Mouse (Mus musculus) left cerebral cortex, adult 2 months (tissue): ENCODE measurements around the gene Cdk18. TPM values are rescaled to one million over a fixed set of nuclear protein-coding genes. Genes with fewer than 3 reads are reported as not detected.

ENCODE experiments used
- DNase-seq, 2 experiments: peaks; one replicate each; pipeline ENCODE4 v3.0.0; 2021 to 2022; ENCODE audit warnings: low spot score in 2 of 2, mixed read lengths in 1 of 2; ENCODE audit errors: extremely low spot score in 1 of 2
- H3K27ac ChIP-seq: fragments of 200-600 bp; 2 replicates; pipeline ENCODE4 v1.8.1; 2022
- H3K4me3 ChIP-seq: fragments of 200-600 bp; 2 replicates; pipeline ENCODE4 v1.8.1; 2022
- CTCF ChIP-seq: fragments of 200-600 bp; IDR thresholded peaks from 2 replicates; pipeline ENCODE4 v1.8.1; 2022; ENCODE audit warnings: antibody characterized with exemption, mild to moderate bottlenecking, moderate library complexity
- intact Hi-C: fragments of 180-260 bp; cut with DNase I; formaldehyde crosslinking; loops from one replicate; pipeline ENCODE4 v1.15.1; 2025
- total RNA-seq, 2 experiments: library from RNA; stranded (reverse); gene quantifications; 2 replicates each; pipeline ENCODE4 v1.2.3; 2021

Cdk18 gene
- total RNA-seq, 2 experiments from 2014 or later = 27.9 to 33.2 TPM

DNA sequence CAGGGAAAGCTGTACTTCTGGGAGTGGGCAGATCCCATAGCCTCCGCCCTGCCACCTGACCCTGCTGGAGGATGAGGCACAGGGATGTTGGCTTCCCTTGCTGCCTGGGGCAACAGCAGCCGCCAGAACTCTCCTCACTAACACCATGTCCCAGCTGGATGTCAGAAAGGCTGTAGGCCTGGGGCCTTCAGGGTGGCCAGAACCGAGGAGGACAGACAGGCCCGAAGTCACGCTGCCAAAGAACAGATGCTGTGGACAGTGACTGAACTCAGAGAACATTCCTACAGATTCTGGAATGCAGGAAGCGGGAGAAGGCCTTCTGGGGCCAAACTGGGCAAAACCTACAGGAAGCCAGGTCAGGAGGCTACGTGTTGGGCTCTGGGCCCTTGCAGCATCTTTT is 11.2 kb downstream of the Cdk18 start:
- intact Hi-C loops = no loop called here
- H3K27ac ChIP-seq = no peak overlapping the region
- H3K4me3 ChIP-seq = no peak overlapping the region
- no peak for DNase-seq
- TF ChIP-seq CTCF = no peak

- Histone ChIP-seq H3K4me3 (no peak overlapping the region), H3K27ac (peak overlapping the region; percentile 54)
- no peak for TF ChIP-seq CTCF
- no peak for DNase-seq
- intact Hi-C loops = no loop called here
These were observed 13.6 kb downstream of the Cdk18 start for GRCm38 (mm10) chr1:132125803-132126405.

- no peak for TF ChIP-seq CTCF
- intact Hi-C loops = no loop called here
- no peak for DNase-seq
- Histone ChIP-seq H3K4me3 (no peak overlapping the region), H3K27ac (peak overlapping the region; percentile 54)
These were observed 14.2 kb downstream of the Cdk18 start for GRCm38 (mm10) chr1:132125249-132125648.

DNA sequence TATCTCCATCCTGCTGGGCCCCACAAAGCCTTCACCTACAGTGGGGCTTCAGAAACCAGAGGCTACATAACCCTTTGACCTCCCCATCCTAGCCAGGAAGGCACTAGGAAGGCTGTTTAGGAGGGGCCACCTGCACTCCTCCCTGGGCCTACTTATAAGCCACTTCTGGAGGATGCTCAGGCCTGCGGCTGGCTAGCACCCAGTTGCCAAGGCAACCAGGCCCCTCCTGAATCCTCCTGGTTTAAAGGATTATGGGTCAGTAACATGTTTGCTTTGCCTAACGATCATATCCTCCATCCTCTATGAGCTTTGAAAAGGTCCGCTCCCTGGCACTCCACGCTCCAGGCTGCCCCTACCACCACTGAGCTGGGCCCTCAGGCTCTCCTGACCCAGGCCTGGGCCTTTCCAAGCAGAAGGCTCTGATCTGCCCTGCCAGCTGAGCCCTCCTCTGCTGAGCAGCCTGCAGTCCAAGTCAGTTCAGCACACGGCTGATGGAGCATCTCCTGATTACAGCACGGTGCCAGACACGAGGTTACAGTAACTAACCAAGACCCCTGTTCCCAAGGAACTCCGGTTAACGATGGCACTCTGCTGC is 16.0 kb downstream of the Cdk18 start:
- Histone ChIP-seq H3K4me3 (no peak overlapping the region), H3K27ac (peak overlapping the region; percentile 34)
- intact Hi-C loops = loop anchor here (5.0 kb wide), 1 partner anchor 184 kb away; no protein-coding TSS in a partner anchor
- TF ChIP-seq CTCF = no peak
- no peak for DNase-seq

DNA sequence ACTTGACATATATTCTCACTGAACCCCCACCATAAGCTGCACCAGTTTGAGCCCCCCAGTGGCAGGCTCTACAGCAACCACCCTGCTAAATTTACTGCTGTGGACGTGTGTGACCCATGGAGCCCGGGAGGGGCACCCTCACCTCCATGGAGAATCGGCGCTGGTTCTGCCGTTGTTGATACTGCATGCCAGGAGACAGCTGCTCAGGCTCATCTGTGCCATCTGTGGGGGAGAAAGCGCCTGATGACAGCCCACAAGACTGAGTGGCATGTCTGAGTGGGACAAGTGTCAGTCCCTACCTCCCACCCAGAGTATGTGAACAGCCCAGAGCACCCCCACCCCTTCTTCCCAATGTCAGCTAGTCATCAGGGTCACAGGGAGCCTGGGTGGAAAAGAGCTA is 17.6 kb downstream of the Cdk18 start:
- Histone ChIP-seq H3K27ac (no peak overlapping the region; the same call in 1 of the 2 replicates), H3K4me3 (no peak overlapping the region)
- TF ChIP-seq CTCF = no peak
- DNase-seq = peak in 1 of 2 experiments; percentile 26
- intact Hi-C loops = loop anchor here (1.0 to 5.0 kb wide), 4 partner anchors 33 to 234 kb away; no protein-coding TSS in a partner anchor

DNA sequence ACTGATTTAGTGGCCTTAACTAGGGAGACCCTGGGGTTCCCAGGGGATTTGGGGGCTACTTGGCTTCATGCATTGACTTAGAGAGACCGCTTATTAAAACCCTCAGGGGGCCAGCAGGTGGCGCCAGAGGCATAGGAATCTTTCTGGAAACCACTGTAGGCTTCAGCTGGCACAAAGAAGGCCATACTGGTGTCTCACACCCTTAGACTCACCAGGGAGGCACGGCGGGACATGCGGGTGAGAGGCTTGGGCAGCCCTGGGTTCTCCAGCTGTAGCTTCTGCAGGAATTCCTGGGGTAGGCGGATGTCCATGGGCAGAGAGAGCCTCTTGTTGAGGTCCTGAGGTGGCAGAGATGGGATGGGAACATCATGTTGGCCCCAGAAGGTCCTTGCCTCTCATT is 18.2 kb downstream of the Cdk18 start:
- TF ChIP-seq CTCF = peak; percentile 82
- DNase-seq = peak; percentile 84 to 86
- H3K4me3 ChIP-seq = no peak overlapping the region
- H3K27ac ChIP-seq = peak overlapping the region; percentile 40; the same call in 1 of the 2 replicates
- intact Hi-C loops = loop anchor here (1.0 to 5.0 kb wide), 4 partner anchors 34 to 235 kb away; no protein-coding TSS in a partner anchor

DNA sequence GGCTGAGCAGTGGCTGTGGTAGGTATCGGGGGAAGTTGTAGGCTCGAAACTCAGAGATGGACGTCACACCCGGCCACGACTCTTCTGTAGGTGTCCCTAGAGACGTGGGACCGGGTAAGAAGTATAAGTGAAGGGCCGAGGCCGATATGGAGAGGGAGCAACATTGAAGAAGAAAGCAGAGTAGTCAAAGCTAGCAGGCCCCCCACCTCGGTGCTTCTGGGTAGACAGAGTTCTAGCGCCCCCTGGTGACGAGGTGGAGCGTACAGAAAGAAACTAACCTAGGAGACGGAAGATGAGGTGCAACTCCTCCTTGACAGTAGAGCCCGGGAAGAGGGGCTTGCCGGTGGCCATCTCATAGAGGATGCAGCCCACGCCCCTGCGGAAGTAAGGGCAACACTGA is 22.9 kb downstream of the Cdk18 start:
- H3K4me3 ChIP-seq = no peak overlapping the region
- DNase-seq = peak; percentile 72 to 83
- no peak overlapping the region for H3K27ac ChIP-seq
- intact Hi-C loops = loop anchor here (1.0 to 5.0 kb wide), 4 partner anchors 69 to 179 kb away; no protein-coding TSS in a partner anchor
- peak; percentile 86 for TF ChIP-seq CTCF

DNA sequence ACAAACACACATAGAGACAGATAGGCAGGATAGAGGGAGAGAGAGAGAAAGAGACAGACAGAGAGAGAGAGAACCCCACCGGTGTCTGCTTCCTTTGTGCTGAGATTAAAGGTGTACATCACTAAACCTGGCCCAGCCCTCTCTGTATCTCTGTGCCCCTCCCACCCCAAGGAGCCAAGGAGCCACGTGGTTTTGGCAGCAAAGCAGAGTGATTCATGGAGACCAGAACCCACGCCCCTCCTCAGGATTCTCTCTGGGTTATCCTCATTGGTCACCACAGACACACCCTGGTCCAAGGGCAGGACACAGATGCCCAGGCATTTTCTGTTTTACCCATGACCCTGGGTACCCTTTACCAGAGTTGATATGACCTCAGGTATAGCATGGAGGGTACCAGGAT is 26.4 kb downstream of the Cdk18 start:
- intact Hi-C loops = no loop called here
- DNase-seq = no peak
- H3K27ac ChIP-seq = no peak overlapping the region
- no peak for TF ChIP-seq CTCF
- H3K4me3 ChIP-seq = no peak overlapping the region

DNA sequence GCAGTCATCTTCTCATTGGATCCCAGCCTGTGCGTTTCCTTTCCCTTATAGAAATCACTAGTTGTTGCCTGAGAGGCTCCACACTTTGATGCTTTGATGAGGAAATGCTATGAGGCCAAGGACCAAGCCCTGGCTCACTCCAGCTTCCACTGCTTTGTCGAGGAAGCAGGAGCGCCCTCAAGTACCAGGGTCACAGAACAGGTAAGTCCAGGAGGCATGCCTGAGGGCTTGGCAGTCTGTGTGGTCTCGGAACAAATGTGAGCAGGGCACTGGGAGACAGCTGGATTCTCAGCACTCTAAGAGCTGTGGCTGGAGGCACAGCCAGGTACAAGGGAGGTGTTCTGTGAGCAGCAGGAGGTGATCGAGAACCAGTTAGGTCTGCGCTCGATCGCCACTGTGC is 27.1 kb downstream of the Cdk18 start:
- no peak for DNase-seq
- intact Hi-C loops = no loop called here
- Histone ChIP-seq H3K27ac (no peak overlapping the region), H3K4me3 (no peak overlapping the region)
- TF ChIP-seq CTCF = no peak

GRCm38 (mm10) chr1:132111411-132111810 is 28.1 kb downstream of the Cdk18 start:
- Histone ChIP-seq H3K27ac (no peak overlapping the region), H3K4me3 (no peak overlapping the region)
- TF ChIP-seq CTCF = no peak
- DNase-seq = no peak
- intact Hi-C loops = no loop called here

- Histone ChIP-seq H3K27ac (no peak overlapping the region), H3K4me3 (no peak overlapping the region)
- TF ChIP-seq CTCF = peak; percentile 44
- intact Hi-C loops = loop anchor here (5.0 kb wide), 1 partner anchor 42 kb away; the partner anchor contains the start of gene Mfsd4a
- no peak for DNase-seq
These were observed 30.1 kb downstream of the Cdk18 start for GRCm38 (mm10) chr1:132109368-132109767.

DNA sequence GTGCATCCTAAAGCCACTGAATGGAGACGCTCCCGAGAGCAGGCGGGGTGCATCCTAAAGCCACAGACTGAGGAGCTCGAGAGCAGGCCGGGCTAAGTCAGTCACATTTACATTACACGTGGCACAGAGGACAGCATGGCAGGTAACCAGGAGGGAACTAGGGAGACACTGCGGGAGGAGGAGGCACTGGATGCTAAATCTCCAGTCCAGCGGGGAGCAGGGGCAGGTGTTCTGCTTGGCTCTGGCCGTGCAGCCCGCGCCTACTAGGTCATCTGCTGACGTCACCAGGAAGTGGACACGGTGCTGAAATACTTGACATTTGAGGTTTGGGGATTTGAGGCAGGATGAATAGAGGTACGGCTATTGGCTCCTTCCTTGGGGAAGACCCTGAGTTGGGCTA is 35.1 kb downstream of the Cdk18 start:
- H3K27ac ChIP-seq = no peak overlapping the region
- DNase-seq = no peak
- no peak for TF ChIP-seq CTCF
- intact Hi-C loops = no loop called here
- H3K4me3 ChIP-seq = no peak overlapping the region
